Mouse (Mus musculus) thymus, adult 2 months (tissue): ENCODE measurements around the gene Shroom3.

Experiments used
- CTCF ChIP-seq: fragments of 200-500 bp; IDR thresholded peaks from 2 replicates; pipeline ENCODE4 v1.5.1; 2012; ENCODE audit warnings: mild to moderate bottlenecking, control low read depth, low read length, moderate library complexity, borderline replicate concordance; ENCODE audit not compliant: control insufficient read depth, poor library complexity, insufficient read depth; ENCODE audit errors: extremely low read depth
- POLR2A ChIP-seq: fragments of 200-500 bp; IDR thresholded peaks from 2 replicates; pipeline ENCODE4 v1.6.1; 2012; ENCODE audit warnings: mild to moderate bottlenecking, low read length, control low read depth, moderate library complexity; ENCODE audit not compliant: control insufficient read depth, poor library complexity, insufficient read depth; ENCODE audit errors: extremely low read depth

- TF ChIP-seq CTCF (no peak), POLR2A (no peak)
Observed at GRCm38 (mm10) chr5:92721610-92722009, 38.4 kb downstream of the Shroom3 start.
